Mouse (Mus musculus) hematopoietic stem cell, adult 5-6 weeks (primary cell): ENCODE data around the gene Hnf1b. TPM values are rescaled to one million over a fixed set of nuclear protein-coding genes. Genes with fewer than 3 reads are reported as not detected.
A peak's percentile ranks its signal among the peaks of the same experiment; 100 is the strongest.

Source experiments
- ATAC-seq, 2 experiments: fragments of 125-278 bp in 1 of 2; replicated peaks in 1 of 2; 2 replicates each; pipeline ENCODE4 v1.8.0; 2016 to 2017; ENCODE audit warnings: inconsistent platforms in 2 of 2, mild to moderate bottlenecking in 2 of 2, moderate number of reproducible peaks in 2 of 2, low read depth in 1 of 2, moderate TSS enrichment in 1 of 2; ENCODE audit not compliant: low FRiP score in 2 of 2, poor library complexity in 2 of 2, severe bottlenecking in 2 of 2, insufficient read depth in 1 of 2, low TSS enrichment in 1 of 2
- total RNA-seq: library from RNA; stranded (forward); fragments of 172-1452, 232-1000 nt; gene quantifications from 2 replicates; pipeline ENCODE4 v1.2.3, GENCODE M21; 2017

The Hnf1b gene
- not detected in 2 replicates for total RNA-seq

GRCm38 (mm10) chr11:83849529-83850335 lies at the start of gene Hnf1b:
TSS of gene Hnf1b (plus strand) at chr11:83850063.
- ATAC-seq = no peak

GRCm38 (mm10) chr11:83802166-83802565 lies 47.7 kb upstream of the Hnf1b start:
- no peak for ATAC-seq

- no peak for ATAC-seq
Measured at GRCm38 (mm10) chr11:83802581-83802980, 47.3 kb upstream of the Hnf1b start.

- ATAC-seq = no peak
Measured at GRCm38 (mm10) chr11:83810441-83810840, 39.4 kb upstream of the Hnf1b start.

- ATAC-seq = no peak
Measured at GRCm38 (mm10) chr11:83815191-83815590, 34.7 kb upstream of the Hnf1b start.

GRCm38 (mm10) chr11:83815628-83816027 lies 34.2 kb upstream of the Hnf1b start:
- ATAC-seq = peak in 1 of 2 experiments; percentile 25; a peak in 1 of 4 replicates

- ATAC-seq = no peak
Measured at GRCm38 (mm10) chr11:83817048-83817447, 32.8 kb upstream of the Hnf1b start.

- no peak for ATAC-seq
Measured at GRCm38 (mm10) chr11:83817994-83818393, 31.9 kb upstream of the Hnf1b start.

GRCm38 (mm10) chr11:83818591-83819127 lies 31.2 kb upstream of the Hnf1b start:
- ATAC-seq = no peak

GRCm38 (mm10) chr11:83819806-83820483 lies 29.9 kb upstream of the Hnf1b start:
- ATAC-seq = no peak

GRCm38 (mm10) chr11:83826142-83826541 lies 23.7 kb upstream of the Hnf1b start:
- no peak for ATAC-seq

GRCm38 (mm10) chr11:83828553-83829142 lies 21.2 kb upstream of the Hnf1b start:
- ATAC-seq = no peak

- ATAC-seq = peak; percentile 51 to 57; a peak in 2 of 4 replicates
Measured at GRCm38 (mm10) chr11:83832389-83832788, 17.5 kb upstream of the Hnf1b start.

- ATAC-seq = no peak
Measured at GRCm38 (mm10) chr11:83833517-83833916, 16.3 kb upstream of the Hnf1b start.

- ATAC-seq = no peak
Measured at GRCm38 (mm10) chr11:83833959-83834496, 15.8 kb upstream of the Hnf1b start.

GRCm38 (mm10) chr11:83839451-83839850 lies 10.4 kb upstream of the Hnf1b start:
- ATAC-seq = no peak

- no peak for ATAC-seq
Measured at GRCm38 (mm10) chr11:83843534-83843933, 6.3 kb upstream of the Hnf1b start.
